Mouse (Mus musculus) E14TG2a.4 (cell line): ENCODE data around the gene Klk1b8.
A peak's percentile ranks its signal among the peaks of the same experiment; 100 is the strongest.

ENCODE experiments used
- CTCF ChIP-seq: conservative IDR thresholded peaks from 2 replicates; pipeline ENCODE4 v1.5.1; 2014; ENCODE audit warnings: low read length
- NANOG ChIP-seq: IDR thresholded peaks from 2 replicates; pipeline ENCODE4 v1.6.1; 2014; ENCODE audit warnings: borderline replicate concordance, low read length, mixed read lengths
- POU5F1 ChIP-seq: IDR thresholded peaks from 2 replicates; pipeline ENCODE4 v1.6.1; 2014; ENCODE audit warnings: low read length, borderline replicate concordance

DNA sequence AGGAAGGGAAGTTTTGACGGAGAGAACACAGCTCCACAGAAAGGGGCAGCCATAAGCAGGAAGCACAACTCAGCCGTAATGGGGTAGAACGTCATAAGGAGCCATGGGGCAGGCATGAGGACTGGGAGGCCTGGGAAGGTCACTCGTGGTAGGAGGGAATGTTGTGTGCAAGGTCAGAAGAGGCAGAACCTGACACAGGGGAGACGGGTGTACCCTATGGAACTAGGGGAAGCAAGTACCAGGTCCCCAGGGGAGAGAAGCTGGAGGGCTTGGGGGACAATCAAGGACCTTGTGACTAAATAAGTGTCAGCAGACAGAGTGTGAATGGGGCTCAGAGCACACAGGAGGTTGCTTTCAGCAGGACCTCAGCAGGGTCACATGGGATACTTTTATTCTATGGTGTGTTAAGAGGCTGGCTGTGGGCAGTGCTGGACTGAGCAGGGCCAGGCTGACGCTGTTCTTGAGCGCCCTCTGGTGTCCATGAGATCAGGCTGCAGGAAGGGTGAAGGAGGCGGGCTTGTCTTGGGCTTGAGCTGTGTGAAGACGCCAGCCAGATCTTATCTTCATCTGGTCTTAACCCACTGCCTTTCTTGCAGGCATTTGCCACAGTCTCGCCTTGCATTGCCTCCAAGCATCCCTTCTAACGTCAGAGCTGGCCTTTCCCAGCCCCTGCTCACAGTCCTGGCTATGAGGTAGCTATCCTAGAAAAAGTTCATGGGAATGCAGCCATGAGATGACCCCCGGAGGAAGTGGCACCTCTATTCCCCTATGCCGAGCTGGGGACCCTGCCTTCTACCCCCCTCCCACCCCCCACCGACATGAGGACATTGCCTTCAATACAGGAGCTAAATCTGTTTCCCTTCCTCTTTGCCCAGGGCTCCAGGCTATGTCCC is 30.7 kb upstream of the Klk1b8 start:
- TF ChIP-seq CTCF (peak; percentile 73), NANOG (no peak), POU5F1 (no peak)
